Mouse (Mus musculus): Measurements from ENCODE around the gene Ptov1. TPM values are rescaled to one million over a fixed set of nuclear protein-coding genes. Genes with fewer than 3 reads are reported as not detected.

The Ptov1 gene
- polyA plus RNA-seq, 1 experiment from 2014 or later = 419 TPM

DNA sequence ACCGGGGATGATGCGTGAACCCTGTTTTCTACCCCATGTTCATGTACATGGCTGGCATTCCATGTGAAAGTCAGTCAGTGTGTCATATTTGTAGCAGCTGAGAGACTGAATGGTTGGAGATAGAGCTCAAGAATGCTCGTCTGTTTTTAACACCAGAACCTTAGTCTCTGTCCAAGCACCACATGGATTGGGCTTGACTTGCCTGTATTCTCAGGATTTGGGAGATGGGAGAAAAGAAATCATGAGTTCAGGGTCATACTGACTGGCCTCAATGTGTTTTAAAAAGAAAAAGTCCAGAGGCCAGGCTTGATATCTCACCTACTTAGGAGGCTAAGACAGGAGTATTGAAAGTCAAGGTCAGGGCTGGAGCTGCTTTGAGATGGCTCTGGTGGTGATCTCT, 52.1 kb downstream of the Ptov1 start:
- H3K27ac ChIP-seq (ENCODE audit: low read length) = no peak overlapping the region
- H3K27me3 ChIP-seq (ENCODE audit: control insufficient read depth, insufficient read depth, low read depth, low read length) = no peaks in the 10 kb centered on the region
- peak overlapping the region; percentile 89 for H3K4me3 ChIP-seq (ENCODE audit: low read depth, low read length)
- H3K4me2 ChIP-seq (ENCODE audit: low read length) = peak overlapping the region; percentile 68
- ATAC-seq = no peak
- 31% methylated on average over 3 of the region's 3 CpGs for WGBS
- H3K4me1 ChIP-seq (ENCODE audit: control insufficient read depth, insufficient read depth, low read length) = peaks cover 40% of the 10 kb centered on the region
- no peaks in the 10 kb centered on the region for H3K36me3 ChIP-seq (ENCODE audit: control insufficient read depth, insufficient read depth, low read length)
- peak overlapping the region; percentile 92 for H3K9ac ChIP-seq (ENCODE audit: low read depth, low read length)
- no peaks in the 10 kb centered on the region for H3K9me3 ChIP-seq (replicated peaks; ENCODE audit: control insufficient read depth, low read length, poor library complexity, severe bottlenecking)

DNA sequence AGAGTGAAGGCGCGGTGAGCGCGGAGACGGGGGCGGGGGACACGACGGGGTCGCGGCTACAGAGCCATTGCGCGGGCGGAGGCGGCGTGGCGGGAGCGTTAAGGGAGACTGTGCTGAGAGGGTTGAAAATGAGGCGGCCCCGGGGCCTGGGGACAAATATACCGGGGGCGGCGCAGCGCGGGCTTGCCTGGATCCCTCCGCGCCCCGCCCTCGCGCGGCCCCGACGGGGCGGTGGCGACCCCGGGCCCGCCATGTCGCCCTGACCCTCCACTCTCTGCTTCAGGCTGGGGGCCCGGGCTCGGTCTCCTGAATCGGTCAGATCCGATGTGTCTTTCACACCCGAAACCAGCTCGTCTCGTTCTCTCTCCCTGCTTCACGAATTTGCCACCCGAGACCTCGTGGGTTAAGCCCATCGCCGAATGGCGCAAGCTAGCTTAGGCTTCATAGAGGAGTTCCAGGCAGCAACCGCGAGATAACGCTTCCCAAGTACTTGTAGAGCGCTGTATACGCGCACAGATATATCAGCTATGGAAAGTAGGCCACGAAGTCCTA, 53.0 kb downstream of the Ptov1 start, which contains the start of gene Atf5:
Gene Atf5 (minus strand): TSS at position 189 of the 552 bp plus-strand sequence.
- Histone ChIP-seq H3K9me3 (replicated peaks; ENCODE audit: control insufficient read depth, low read length, poor library complexity, severe bottlenecking) (no peaks in the 10 kb centered on the region), H3K4me1 (ENCODE audit: control insufficient read depth, insufficient read depth, low read length) (peaks cover 40% of the 10 kb centered on the region), H3K9ac (ENCODE audit: low read depth, low read length) (peak within 1 kb of the TSS; percentile 92), H3K4me2 (ENCODE audit: low read length) (peak within 1 kb of the TSS; percentile 68), H3K36me3 (ENCODE audit: control insufficient read depth, insufficient read depth, low read length) (no peaks in the 10 kb centered on the region), H3K27me3 (ENCODE audit: control insufficient read depth, insufficient read depth, low read depth, low read length) (no peaks in the 10 kb centered on the region), H3K27ac (ENCODE audit: low read length) (peak within 1 kb of the TSS; percentile 90), H3K4me3 (ENCODE audit: low read depth, low read length) (peak within 1 kb of the TSS; percentile 89)
- ATAC-seq = no peak
- under 1% methylated on average over 51 of the region's 57 CpGs for WGBS

GRCm38 (mm10) chr7:44815721-44816469, 53.7 kb downstream of the Ptov1 start, which contains the start of the genes Nup62 and Il4i1:
Gene Nup62 (plus strand): TSS chr7:44816088.
Gene Il4i1 (plus strand): TSS chr7:44816387.
- Histone ChIP-seq H3K4me3 (ENCODE audit: low read depth, low read length) (peak within 1 kb of the TSS; percentile 89), H3K4me1 (ENCODE audit: control insufficient read depth, insufficient read depth, low read length) (peaks cover 40% of the 10 kb centered on the region), H3K27ac (ENCODE audit: low read length) (peak within 1 kb of the TSS; percentile 90), H3K4me2 (ENCODE audit: low read length) (peak within 1 kb of the TSS; percentile 68), H3K36me3 (ENCODE audit: control insufficient read depth, insufficient read depth, low read length) (no peaks in the 10 kb centered on the region), H3K27me3 (ENCODE audit: control insufficient read depth, insufficient read depth, low read depth, low read length) (no peaks in the 10 kb centered on the region), H3K9me3 (replicated peaks; ENCODE audit: control insufficient read depth, low read length, poor library complexity, severe bottlenecking) (no peaks in the 10 kb centered on the region), H3K9ac (ENCODE audit: low read depth, low read length) (peak within 1 kb of the TSS; percentile 92)
- under 1% methylated on average over 54 of the region's 62 CpGs for WGBS
- peak; percentile 94 for ATAC-seq

DNA sequence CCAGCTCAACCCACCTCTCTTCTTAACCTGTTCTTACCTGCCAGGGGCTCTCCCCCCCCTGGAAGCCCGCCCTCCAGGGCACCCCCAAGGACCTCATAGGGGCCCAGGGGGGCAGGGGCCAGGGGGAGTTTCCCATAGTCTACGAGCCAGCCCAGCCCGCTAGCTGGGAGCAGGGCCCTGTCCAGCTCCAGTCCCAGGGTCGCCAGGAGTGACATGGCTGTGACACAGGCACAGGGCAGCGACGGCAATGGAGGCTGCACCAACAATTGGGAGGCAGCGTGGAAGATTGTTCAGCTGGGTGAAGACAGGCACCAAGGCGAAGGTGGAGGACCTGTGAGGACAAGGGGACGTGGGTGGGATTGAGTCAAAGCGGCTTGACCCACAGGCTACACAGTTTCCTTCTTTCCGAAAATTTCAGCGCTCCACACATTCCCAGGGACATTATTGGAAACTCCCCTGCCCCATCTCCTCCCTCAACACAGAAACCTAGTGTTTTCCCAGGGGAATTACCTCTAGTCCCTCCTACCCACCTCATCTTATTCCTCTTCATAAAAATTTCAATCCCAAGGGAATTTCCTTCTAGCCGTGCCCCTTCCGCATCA, 54.5 kb downstream of the Ptov1 start:
- Histone ChIP-seq H3K36me3 (ENCODE audit: control insufficient read depth, insufficient read depth, low read length) (no peaks in the 10 kb centered on the region), H3K27me3 (ENCODE audit: control insufficient read depth, insufficient read depth, low read depth, low read length) (no peaks in the 10 kb centered on the region), H3K4me3 (ENCODE audit: low read depth, low read length) (peak overlapping the region; percentile 89), H3K9ac (ENCODE audit: low read depth, low read length) (no peak overlapping the region; the same call in 1 of the 2 replicates), H3K27ac (ENCODE audit: low read length) (peak overlapping the region; percentile 90), H3K9me3 (replicated peaks; ENCODE audit: control insufficient read depth, low read length, poor library complexity, severe bottlenecking) (no peaks in the 10 kb centered on the region), H3K4me2 (ENCODE audit: low read length) (peak overlapping the region; percentile 60), H3K4me1 (ENCODE audit: control insufficient read depth, insufficient read depth, low read length) (peaks cover 38% of the 10 kb centered on the region)
- ATAC-seq = peak; percentile 16
- 26% methylated on average over 14 of the region's 14 CpGs for WGBS

GRCm38 (mm10) chr7:44814423-44814822, 55.2 kb downstream of the Ptov1 start:
- Histone ChIP-seq H3K27me3 (ENCODE audit: control insufficient read depth, insufficient read depth, low read depth, low read length) (no peaks in the 10 kb centered on the region), H3K4me3 (ENCODE audit: low read depth, low read length) (no peak overlapping the region), H3K9ac (ENCODE audit: low read depth, low read length) (no peak overlapping the region), H3K4me1 (ENCODE audit: control insufficient read depth, insufficient read depth, low read length) (peaks cover 32% of the 10 kb centered on the region), H3K4me2 (ENCODE audit: low read length) (no peak overlapping the region), H3K36me3 (ENCODE audit: control insufficient read depth, insufficient read depth, low read length) (no peaks in the 10 kb centered on the region), H3K27ac (ENCODE audit: low read length) (no peak overlapping the region), H3K9me3 (replicated peaks; ENCODE audit: control insufficient read depth, low read length, poor library complexity, severe bottlenecking) (no peaks in the 10 kb centered on the region)
- WGBS = 96% methylated on average over 4 of the region's 4 CpGs
- ATAC-seq = no peak

- H3K9ac ChIP-seq (ENCODE audit: low read depth, low read length) = no peak overlapping the region
- H3K4me2 ChIP-seq (ENCODE audit: low read length) = no peak overlapping the region
- peaks cover 27% of the 10 kb centered on the region for H3K4me1 ChIP-seq (ENCODE audit: control insufficient read depth, insufficient read depth, low read length)
- no peak overlapping the region for H3K27ac ChIP-seq (ENCODE audit: low read length)
- WGBS = 93% methylated on average over 3 of the region's 3 CpGs
- H3K9me3 ChIP-seq (replicated peaks; ENCODE audit: control insufficient read depth, low read length, poor library complexity, severe bottlenecking) = no peaks in the 10 kb centered on the region
- H3K4me3 ChIP-seq (ENCODE audit: low read depth, low read length) = no peak overlapping the region
- H3K36me3 ChIP-seq (ENCODE audit: control insufficient read depth, insufficient read depth, low read length) = no peaks in the 10 kb centered on the region
- ATAC-seq = no peak
- H3K27me3 ChIP-seq (ENCODE audit: control insufficient read depth, insufficient read depth, low read depth, low read length) = no peaks in the 10 kb centered on the region
Measured at GRCm38 (mm10) chr7:44813985-44814384, 55.6 kb downstream of the Ptov1 start.

MicroRNA genes within 50 kb of the gene (microRNA counts, 519-probe panel; counts per million panel counts)
- microRNA mmu-miR-707 = 386 counts per million, percentile 18 among the panel's probes with 10 or more counts

Small RNAs within 50 kb of the gene (microRNA-seq; reads per million reads assigned to microRNA genes)
- gene Mir707 = not detected

Other genes starting within 250 kb of the Ptov1 start
- 2.9 and 3.3 TPM in 2 replicates for gene Myh14, start 198.9 kb downstream of the Ptov1 start, polyA plus RNA-seq (2015; fragmentation: Nextera tagmentation; extraction: Ambion mirVana)
- not detected in 2 replicates for gene Izumo2, start 161.0 kb downstream of the Ptov1 start, polyA plus RNA-seq (2015; fragmentation: Nextera tagmentation; extraction: Ambion mirVana)
- 27.3 and 27.9 TPM in 2 replicates for gene Vrk3, start 121.4 kb downstream of the Ptov1 start, polyA plus RNA-seq (2015; fragmentation: Nextera tagmentation; extraction: Ambion mirVana)
- gene Zfp473, start 118.7 kb downstream of the Ptov1 start, polyA plus RNA-seq (2015; fragmentation: Nextera tagmentation; extraction: Ambion mirVana) = 1.2 and 1.8 TPM in 2 replicates
- gene Nup62, start 53.7 kb downstream of the Ptov1 start, polyA plus RNA-seq (2015; fragmentation: Nextera tagmentation; extraction: Ambion mirVana) = 43.6 and 45.9 TPM in 2 replicates
- gene Il4i1, start 53.4 kb downstream of the Ptov1 start, polyA plus RNA-seq (2015; fragmentation: Nextera tagmentation; extraction: Ambion mirVana) = 0.57 and 1.0 TPM in 2 replicates
- 2.5 and 3.0 TPM in 2 replicates for gene Atf5, start 53.1 kb downstream of the Ptov1 start, polyA plus RNA-seq (2015; fragmentation: Nextera tagmentation; extraction: Ambion mirVana)
- 82.2 and 83.2 TPM in 2 replicates for gene Akt1s1, start 20.8 kb downstream of the Ptov1 start, polyA plus RNA-seq (2015; fragmentation: Nextera tagmentation; extraction: Ambion mirVana)
- gene Tbc1d17, start 20.7 kb downstream of the Ptov1 start, polyA plus RNA-seq (2015; fragmentation: Nextera tagmentation; extraction: Ambion mirVana) = 118 and 123 TPM in 2 replicates
- 27.9 and 30.4 TPM in 2 replicates for gene Pnkp, start 12.6 kb downstream of the Ptov1 start, polyA plus RNA-seq (2015; fragmentation: Nextera tagmentation; extraction: Ambion mirVana)
- 153 and 158 TPM in 2 replicates for gene Med25, start 22.9 kb upstream of the Ptov1 start, polyA plus RNA-seq (2015; fragmentation: Nextera tagmentation; extraction: Ambion mirVana)
- 20.0 and 22.3 TPM in 2 replicates for gene Fuz, start 26.3 kb upstream of the Ptov1 start, polyA plus RNA-seq (2015; fragmentation: Nextera tagmentation; extraction: Ambion mirVana)
- 122 and 136 TPM in 2 replicates for gene Ap2a1, start 59.7 kb upstream of the Ptov1 start, polyA plus RNA-seq (2015; fragmentation: Nextera tagmentation; extraction: Ambion mirVana)
- 0.10 and 0.25 TPM in 2 replicates for gene Tsks, start 73.4 kb upstream of the Ptov1 start, polyA plus RNA-seq (2015; fragmentation: Nextera tagmentation; extraction: Ambion mirVana)
- gene Cpt1c, start 105.1 kb upstream of the Ptov1 start, polyA plus RNA-seq (2015; fragmentation: Nextera tagmentation; extraction: Ambion mirVana) = 58.4 and 63.1 TPM in 2 replicates
- 671 and 697 TPM in 2 replicates for gene Prmt1, start 116.8 kb upstream of the Ptov1 start, polyA plus RNA-seq (2015; fragmentation: Nextera tagmentation; extraction: Ambion mirVana)
- gene Irf3, start 127.9 kb upstream of the Ptov1 start, polyA plus RNA-seq (2015; fragmentation: Nextera tagmentation; extraction: Ambion mirVana) = 52.3 and 53.6 TPM in 2 replicates
- 7.0 and 8.3 TPM in 2 replicates for gene Bcl2l12, start 128.9 kb upstream of the Ptov1 start, polyA plus RNA-seq (2015; fragmentation: Nextera tagmentation; extraction: Ambion mirVana)
- gene Scaf1, start 146.6 kb upstream of the Ptov1 start, polyA plus RNA-seq (2015; fragmentation: Nextera tagmentation; extraction: Ambion mirVana) = 42.4 and 47.8 TPM in 2 replicates
- 12.2 and 12.4 TPM in 2 replicates for gene Rras, start 148.2 kb upstream of the Ptov1 start, polyA plus RNA-seq (2015; fragmentation: Nextera tagmentation; extraction: Ambion mirVana)
- gene Prr12, start 183.1 kb upstream of the Ptov1 start, polyA plus RNA-seq (2015; fragmentation: Nextera tagmentation; extraction: Ambion mirVana) = 13.6 and 13.9 TPM in 2 replicates
- gene Nosip, start 192.6 kb upstream of the Ptov1 start, polyA plus RNA-seq (2015; fragmentation: Nextera tagmentation; extraction: Ambion mirVana) = 64.1 and 67.7 TPM in 2 replicates
- 12.5 and 13.6 TPM in 2 replicates for gene Prrg2, start 192.9 kb upstream of the Ptov1 start, polyA plus RNA-seq (2015; fragmentation: Nextera tagmentation; extraction: Ambion mirVana)
- gene Rcn3, start 222.4 kb upstream of the Ptov1 start, polyA plus RNA-seq (2015; fragmentation: Nextera tagmentation; extraction: Ambion mirVana) = 43.5 and 47.8 TPM in 2 replicates
- gene Fcgrt, start 234.1 kb upstream of the Ptov1 start, polyA plus RNA-seq (2015; fragmentation: Nextera tagmentation; extraction: Ambion mirVana) = 22.7 and 27.9 TPM in 2 replicates

Measured in midbrain, embryonic 16.5 days (tissue).